Mouse (Mus musculus): ENCODE data around the gene E130309D02Rik.
A peak's percentile ranks its signal among the peaks of the same experiment; 100 is the strongest.

E130309D02Rik gene

DNA sequence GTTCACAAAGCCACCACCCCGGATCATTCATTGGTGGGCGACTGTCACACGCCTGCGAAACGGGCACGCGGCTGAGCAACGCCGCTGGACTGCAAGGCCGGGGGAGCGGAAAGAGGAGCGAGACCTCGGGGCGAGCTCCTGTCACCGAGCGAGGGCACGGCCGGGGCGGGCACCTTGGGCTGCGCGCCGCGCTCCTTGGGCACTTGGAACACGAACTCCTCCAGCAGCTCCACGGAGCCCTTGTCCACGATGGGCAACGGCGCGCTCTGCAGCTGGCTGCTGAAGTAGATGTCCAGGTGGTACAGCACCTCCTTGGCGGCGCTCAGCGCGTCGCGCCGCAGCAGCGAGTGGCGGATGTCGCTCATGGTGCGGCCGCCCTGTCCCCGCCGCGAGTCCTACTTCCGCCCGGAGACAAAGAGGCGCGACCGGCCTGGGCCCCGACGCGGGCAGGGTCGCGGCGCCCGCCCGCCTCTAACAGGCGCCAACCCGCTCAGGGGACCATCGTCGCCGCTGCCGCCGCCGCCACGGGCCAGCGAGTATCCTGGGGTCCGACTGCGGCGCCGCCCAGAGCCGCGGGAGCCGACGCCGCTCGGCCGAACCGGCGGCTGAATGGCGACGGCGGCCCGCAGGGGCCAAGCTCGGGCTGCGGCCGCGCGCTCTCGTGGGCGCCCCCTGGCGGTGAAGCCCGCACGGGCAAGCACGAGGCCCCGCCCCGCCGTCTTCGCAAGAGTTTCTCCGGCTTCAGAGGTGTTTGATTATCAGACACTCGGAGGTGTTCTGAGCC, at the start of gene E130309D02Rik:
TSS of gene E130309D02Rik (minus strand) at position 631 of the 784 bp plus-strand sequence.
- peak; percentile 89 for DNase-seq (ENCODE audit: low spot score)

DNA sequence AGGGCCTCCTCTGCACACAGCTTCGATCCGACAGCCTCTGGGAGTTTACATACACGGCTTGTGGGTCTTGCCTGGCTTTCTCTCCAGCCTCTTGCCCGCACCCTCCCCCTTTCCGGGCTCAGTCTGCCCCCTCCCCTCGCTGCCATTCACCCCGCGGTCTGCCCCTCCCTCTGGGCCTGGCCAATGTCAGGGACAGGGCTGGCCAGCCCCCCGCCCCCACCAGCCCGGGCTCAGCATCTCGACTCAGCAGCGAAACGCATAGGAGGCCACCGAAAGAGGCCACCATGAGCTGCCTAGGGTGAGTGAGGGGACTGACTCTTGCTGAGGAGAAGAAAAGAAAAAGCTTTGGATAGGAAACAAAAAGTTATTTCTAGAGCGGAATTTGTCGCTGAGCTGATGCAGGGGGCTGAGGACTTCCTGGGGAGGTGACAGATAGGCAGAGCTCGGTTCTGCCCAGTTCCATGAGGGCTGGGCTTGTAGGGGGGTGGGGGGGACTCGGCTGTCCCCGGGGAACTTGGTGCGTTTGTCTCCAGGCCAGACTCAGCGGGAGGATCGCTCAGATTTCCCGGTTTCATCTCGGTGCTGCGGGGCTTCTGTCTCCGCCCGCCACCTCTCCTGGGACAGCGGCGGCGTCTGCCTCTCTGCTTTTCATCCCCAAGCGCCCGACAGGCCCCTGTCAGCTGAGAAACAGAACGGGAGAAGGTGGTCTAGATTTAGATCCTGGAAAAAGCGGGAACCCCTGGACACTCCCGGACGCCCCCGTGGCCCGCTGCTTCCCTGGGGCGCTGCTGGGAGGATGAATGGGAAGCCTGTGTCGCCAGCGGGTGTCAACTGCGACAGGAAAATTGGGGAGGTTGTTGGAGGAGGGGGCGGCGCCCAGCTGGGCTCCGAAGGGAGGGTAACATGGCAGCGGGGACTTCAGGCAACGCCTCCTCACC, 48.8 kb upstream of the E130309D02Rik start:
- DNase-seq (ENCODE audit: low spot score): no peak

DNA sequence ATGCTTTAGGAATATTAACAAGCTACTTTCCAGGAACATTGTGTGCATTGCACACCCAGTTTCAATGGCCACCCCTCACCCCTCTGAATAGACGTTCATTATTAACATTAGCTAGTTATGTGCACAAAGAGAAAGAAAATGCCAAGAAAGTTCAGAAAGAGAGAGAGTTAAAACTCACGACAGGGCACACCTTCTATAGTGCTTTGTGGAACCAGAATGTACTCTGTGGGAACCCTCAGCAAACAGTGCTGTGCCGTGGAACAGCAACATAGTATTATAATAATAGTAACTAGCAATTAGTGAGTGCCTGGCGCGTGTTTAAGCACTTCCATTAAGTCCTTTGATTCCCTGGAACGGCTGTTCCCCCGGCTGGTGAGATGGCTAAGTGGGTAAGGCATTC, 46.3 kb upstream of the E130309D02Rik start:
- DNase-seq (ENCODE audit: low spot score): no peak

DNA sequence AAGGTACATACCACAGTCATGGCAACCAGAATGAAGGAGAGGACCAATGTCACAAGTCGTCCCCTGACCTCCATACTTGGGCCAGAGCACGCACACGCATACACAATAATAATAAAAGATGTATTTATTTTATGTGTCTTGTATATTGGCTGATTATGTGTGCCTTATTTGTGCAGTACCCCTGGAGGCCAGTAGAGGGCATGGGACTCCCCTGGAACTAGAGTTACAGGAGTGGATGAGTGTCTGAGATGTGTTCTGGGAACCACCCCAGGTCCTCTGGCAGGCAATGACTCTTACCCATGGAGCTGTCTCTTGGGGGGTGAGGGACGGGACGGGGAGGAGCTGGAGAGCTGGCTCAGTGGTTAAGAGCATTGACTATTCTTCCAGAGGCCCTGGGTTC, 44.8 kb upstream of the E130309D02Rik start:
- no peak for DNase-seq (ENCODE audit: low spot score)

DNA sequence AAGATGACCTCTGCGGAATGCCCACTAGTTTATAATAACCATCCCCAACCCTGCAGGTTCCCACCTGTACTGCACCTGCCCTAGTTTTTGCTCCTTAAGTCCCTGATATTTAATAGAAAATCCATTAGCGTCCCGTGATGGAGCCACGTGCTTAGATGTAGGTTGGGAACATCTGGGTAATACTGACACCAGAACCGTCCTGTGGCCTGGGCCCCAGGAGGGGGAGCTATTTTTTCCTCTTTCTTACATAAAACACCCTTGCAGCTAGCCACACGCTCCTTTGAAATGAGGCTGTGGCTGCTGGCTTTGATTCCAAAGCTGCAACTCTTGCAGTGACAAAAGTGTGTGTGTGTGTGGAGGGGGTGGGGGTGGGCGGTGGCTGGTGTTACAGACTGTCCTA, 44.1 kb upstream of the E130309D02Rik start:
- DNase-seq (ENCODE audit: low spot score): no peak

DNA sequence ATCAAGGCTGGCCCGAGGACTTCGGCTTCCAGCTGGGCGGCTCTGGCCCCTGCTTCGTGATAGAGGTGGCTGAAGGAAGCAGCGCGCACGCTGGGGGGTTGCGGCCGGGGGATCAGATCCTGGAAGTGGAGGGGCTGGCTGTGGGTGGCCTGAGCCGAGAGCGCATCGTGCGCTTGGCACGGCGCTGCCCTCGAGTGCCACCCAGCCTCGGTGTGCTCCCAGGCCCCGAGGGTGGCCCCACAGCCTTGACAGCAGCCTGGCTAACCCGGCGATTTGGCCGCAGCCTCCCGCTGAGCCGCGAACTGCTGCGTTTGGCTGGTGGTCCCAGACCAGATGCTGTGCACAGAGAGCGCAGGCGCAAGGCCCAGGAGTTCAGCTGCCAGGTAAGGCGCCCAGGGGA, 42.4 kb upstream of the E130309D02Rik start:
- DNase-seq (ENCODE audit: low spot score): no peak

- no peak for DNase-seq (ENCODE audit: low spot score)
These were observed 41.7 kb upstream of the E130309D02Rik start, which contains the start of gene Grid2ip for GRCm38 (mm10) chr5:143356686-143357388. Gene Grid2ip, plus strand, starts transcription at chr5:143357338.

DNA sequence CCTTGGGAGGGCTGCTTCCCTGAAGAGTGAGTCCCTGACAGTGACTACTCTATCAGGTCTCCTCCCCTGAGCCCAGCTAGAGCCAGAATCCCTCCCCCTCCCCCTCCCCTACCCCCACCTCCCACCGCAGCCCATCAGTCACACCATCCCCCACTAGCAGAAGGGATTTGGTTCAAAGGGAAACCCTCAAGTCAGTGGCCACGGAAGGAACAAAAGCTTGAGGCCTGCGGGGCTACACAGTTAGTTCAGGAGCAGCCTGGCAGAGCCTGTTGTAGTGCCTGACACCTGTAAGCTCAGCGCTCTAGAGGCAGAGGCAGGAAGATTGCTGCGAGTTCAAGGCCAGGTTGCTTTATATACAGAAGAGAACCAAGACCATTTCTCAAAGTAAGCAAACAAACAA, 40.9 kb upstream of the E130309D02Rik start:
- DNase-seq (ENCODE audit: low spot score): no peak

GRCm38 (mm10) chr5:143346367-143346766, 31.2 kb upstream of the E130309D02Rik start:
- DNase-seq (ENCODE audit: low spot score): no peak

GRCm38 (mm10) chr5:143339603-143340002, 24.4 kb upstream of the E130309D02Rik start:
- DNase-seq (ENCODE audit: low spot score): no peak

- no peak for DNase-seq (ENCODE audit: low spot score)
These were observed 21.4 kb upstream of the E130309D02Rik start for GRCm38 (mm10) chr5:143336559-143336958.

DNA sequence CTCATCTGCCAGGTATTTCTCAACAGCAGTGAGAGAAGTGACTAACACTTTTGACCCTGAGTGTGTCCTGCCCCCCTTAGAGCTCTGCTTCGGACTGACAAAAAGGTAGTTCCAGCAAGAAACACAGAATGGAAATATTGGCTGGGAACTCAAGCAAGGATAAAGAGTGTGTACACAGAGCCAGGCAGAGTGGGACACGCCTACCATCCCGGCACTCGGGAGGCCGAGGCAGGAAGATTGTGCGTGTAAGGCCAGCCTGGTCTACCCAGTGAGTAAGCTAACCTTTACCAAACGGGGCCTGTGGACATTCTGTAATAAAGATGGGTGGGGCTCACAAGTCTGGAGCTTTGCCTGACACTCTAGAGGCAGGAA, 19.9 kb upstream of the E130309D02Rik start:
- DNase-seq (ENCODE audit: low spot score): no peak

- no peak for DNase-seq (ENCODE audit: low spot score)
These were observed 19.4 kb upstream of the E130309D02Rik start for GRCm38 (mm10) chr5:143334418-143335088.

- DNase-seq (ENCODE audit: low spot score): peak; percentile 54
These were observed 18.7 kb upstream of the E130309D02Rik start for GRCm38 (mm10) chr5:143333872-143334271.

GRCm38 (mm10) chr5:143328690-143329495, 13.7 kb upstream of the E130309D02Rik start, which contains the start of gene Zdhhc4:
Gene Zdhhc4, minus strand, starts transcription at chr5:143329256.
- peak; percentile 90 for DNase-seq (ENCODE audit: low spot score)

GRCm38 (mm10) chr5:143317288-143317610, 2.1 kb upstream of the E130309D02Rik start:
- DNase-seq (ENCODE audit: low spot score): no peak

GRCm38 (mm10) chr5:143316605-143317287, 1.6 kb upstream of the E130309D02Rik start:
- DNase-seq (ENCODE audit: low spot score): no peak

- no peak for DNase-seq (ENCODE audit: low spot score)
These were observed 341 bp upstream of the E130309D02Rik start for GRCm38 (mm10) chr5:143315514-143315888.

DNA sequence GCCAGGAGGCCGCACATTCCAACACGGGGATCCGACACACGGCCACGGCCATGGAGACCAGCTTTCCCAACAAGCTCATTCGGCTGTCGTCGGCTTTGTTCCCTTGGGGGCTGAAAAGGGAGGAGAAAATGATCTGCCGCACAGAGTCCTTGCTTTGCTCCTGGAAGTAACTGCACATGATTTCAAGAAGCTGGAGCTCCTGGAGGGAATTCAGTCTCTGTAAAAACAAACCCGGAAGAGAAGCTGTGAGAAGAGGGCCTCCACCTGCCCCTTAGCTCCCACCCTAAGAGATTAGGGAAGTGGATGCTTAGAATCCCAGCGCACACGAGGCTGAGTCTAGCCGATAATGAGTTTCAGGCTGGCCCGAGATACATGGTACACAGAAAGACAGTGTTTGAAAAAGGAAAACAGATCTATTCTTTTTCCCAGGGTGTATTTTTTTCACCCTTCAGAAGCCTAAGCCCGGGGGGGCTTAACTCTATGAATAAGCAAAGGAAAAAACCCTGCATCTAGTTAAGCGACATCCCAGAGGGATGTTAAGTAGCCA, 904 bp downstream of the E130309D02Rik start:
- no peak for DNase-seq (ENCODE audit: low spot score)

GRCm38 (mm10) chr5:143311886-143312285, 3.3 kb downstream of the E130309D02Rik start:
- DNase-seq (ENCODE audit: low spot score): peak; percentile 63

Measured in ovary, postnatal 36 days (tissue).